In the genomic region with DNA sequence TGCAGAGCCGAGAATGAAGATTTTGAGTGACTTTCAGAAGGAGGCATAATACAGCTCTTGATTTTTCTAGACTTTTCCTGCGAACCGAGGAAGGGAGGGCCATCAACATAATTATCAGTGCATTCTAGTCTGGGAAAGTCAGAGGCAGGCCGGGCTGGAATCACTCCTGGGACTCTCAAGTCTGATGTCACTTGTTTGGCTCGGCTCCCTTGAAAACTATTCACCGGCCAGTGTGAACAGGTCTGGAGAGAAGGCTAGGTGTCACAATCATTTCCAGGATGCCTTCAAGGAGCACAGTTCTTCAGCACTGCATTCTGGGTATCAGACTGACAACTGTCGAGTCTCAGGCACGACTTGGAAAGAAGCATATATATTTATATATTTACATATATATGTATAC, we compare ENCODE assay signal across 13 mouse cellular contexts. TPM values are rescaled to one million over a fixed set of nuclear protein-coding genes. Genes with fewer than 3 reads are reported as not detected.
DNase-seq lines count a peak whose midpoint lies in the region; ATAC-seq and TF ChIP-seq lines count a peak whose summit lies in the region.
"Had no signal": no experiment of that assay in that cellular context is flagged by ENCODE, and none has a peak within 500 bp of the region (broad histone marks: within the 10 kb centered on the region; RNA-seq: fewer than 3 reads in every experiment).

No protein-coding gene starts in this region.

- TF ChIP-seq POLR2A in limb, embryonic 14.5 days (IDR thresholded peaks at IDR 0.05; ENCODE audit: borderline replicate concordance, extremely low read depth, insufficient read depth, insufficient read length), result no peak
- TF ChIP-seq POLR2A in brain, embryonic 14.5 days (IDR thresholded peaks at IDR 0.05; ENCODE audit: borderline replicate concordance, extremely low read depth, insufficient read depth, insufficient read length, poor library complexity, severe bottlenecking), result no peak

- no peaks in the 10 kb centered on the region for H3K4me1 ChIP-seq in limb, embryonic 14.5 days (ENCODE audit: control insufficient read depth, insufficient read depth, low read length)
- H3K4me1 ChIP-seq in limb, embryonic 10.5 days, result no peaks in the 10 kb centered on the region
- peaks cover 10% of the 10 kb centered on the region for H3K4me1 ChIP-seq in heart, embryonic 11.5 days (ENCODE audit: control insufficient read depth, insufficient read depth, low read length)
- no peaks in the 10 kb centered on the region for H3K4me1 ChIP-seq in hindbrain, embryonic 11.5 days (replicated peaks; ENCODE audit: control insufficient read depth, insufficient read depth, low read length)
- H3K4me1 ChIP-seq: neural tube, embryonic 15.5 days had no signal

- H3K4me2 ChIP-seq in limb, embryonic 14.5 days (replicated peaks; ENCODE audit: low read depth, low read length, severe bottlenecking), result no peak overlapping the region
- no peak overlapping the region for H3K4me2 ChIP-seq in heart, embryonic 11.5 days
- H3K4me2 ChIP-seq in hindbrain, embryonic 11.5 days (replicated peaks; ENCODE audit: low read depth, low read length), result no peak overlapping the region
- H3K4me2 ChIP-seq: neural tube, embryonic 15.5 days had no signal

- H3K27ac ChIP-seq in limb, embryonic 14.5 days (replicated peaks; ENCODE audit: low read depth, low read length), result no peak overlapping the region
- H3K27ac ChIP-seq in limb, embryonic 10.5 days, result no peak overlapping the region
- H3K27ac ChIP-seq in heart, embryonic 11.5 days (ENCODE audit: low read depth, low read length), result peak overlapping the region; percentile 35; the same call in 1 of the 2 replicates
- no peak overlapping the region for H3K27ac ChIP-seq in hindbrain, embryonic 11.5 days (ENCODE audit: low read depth, low read length)
- H3K27ac ChIP-seq: neural tube, embryonic 15.5 days had no signal

- TF ChIP-seq CTCF in brain, embryonic 14.5 days (IDR thresholded peaks at IDR 0.05; ENCODE audit: borderline replicate concordance, extremely low read depth, insufficient read depth, insufficient read length), result no peak

- H3K9me3 ChIP-seq in limb, embryonic 14.5 days (ENCODE audit: control insufficient read depth, low read length), result no peaks in the 10 kb centered on the region
- H3K9me3 ChIP-seq in limb, embryonic 10.5 days (replicated peaks), result no peaks in the 10 kb centered on the region
- H3K9me3 ChIP-seq in heart, embryonic 11.5 days (replicated peaks; ENCODE audit: control insufficient read depth, low read length), result no peaks in the 10 kb centered on the region
- H3K9me3 ChIP-seq in hindbrain, embryonic 11.5 days (ENCODE audit: control insufficient read depth, low read length), result no peaks in the 10 kb centered on the region
- H3K9me3 ChIP-seq: neural tube, embryonic 15.5 days had no signal

- no peaks in the 10 kb centered on the region for H3K36me3 ChIP-seq in limb, embryonic 14.5 days (ENCODE audit: control insufficient read depth, insufficient read depth, low read length)
- no peaks in the 10 kb centered on the region for H3K36me3 ChIP-seq in limb, embryonic 10.5 days
- H3K36me3 ChIP-seq in heart, embryonic 11.5 days (ENCODE audit: control insufficient read depth, insufficient read depth, low read length), result no peaks in the 10 kb centered on the region
- no peaks in the 10 kb centered on the region for H3K36me3 ChIP-seq in hindbrain, embryonic 11.5 days (ENCODE audit: control insufficient read depth, insufficient read depth, low read length)
- H3K36me3 ChIP-seq: neural tube, embryonic 15.5 days had no signal

- 65% methylated on average over 8 of the region's 8 CpGs for WGBS in limb, embryonic 14.5 days
- 83% methylated on average over 8 of the region's 8 CpGs for WGBS in limb, embryonic 10.5 days
- 39% methylated on average over 8 of the region's 8 CpGs for WGBS in heart, embryonic 11.5 days (ENCODE audit: insufficient replicate concordance)
- 78% methylated on average over 8 of the region's 8 CpGs for WGBS in hindbrain, embryonic 11.5 days

- no peak for ATAC-seq in limb, embryonic 14.5 days (ENCODE audit: low FRiP score, low read depth)
- 0 out of 2 replicates have a peak, but pooled peaks have one; percentile 52 for ATAC-seq in heart, embryonic 11.5 days (replicated peaks; ENCODE audit: insufficient number of reproducible peaks, low FRiP score, low TSS enrichment)
- ATAC-seq in hindbrain, embryonic 11.5 days (ENCODE audit: low FRiP score), result no peak
- ATAC-seq: midbrain, embryonic 16.5 days had no signal

- H3K27me3 ChIP-seq in limb, embryonic 14.5 days (ENCODE audit: control insufficient read depth, insufficient read depth, low read length), result no peaks in the 10 kb centered on the region
- no peaks in the 10 kb centered on the region for H3K27me3 ChIP-seq in limb, embryonic 10.5 days (ENCODE audit: low read depth, poor library complexity, severe bottlenecking)
- no peaks in the 10 kb centered on the region for H3K27me3 ChIP-seq in heart, embryonic 11.5 days (ENCODE audit: control insufficient read depth, insufficient read depth, low read length)
- H3K27me3 ChIP-seq in hindbrain, embryonic 11.5 days (ENCODE audit: control insufficient read depth, insufficient read depth, low read length), result no peaks in the 10 kb centered on the region
- H3K27me3 ChIP-seq: neural tube, embryonic 15.5 days had no signal

- H3K4me3 ChIP-seq in limb, embryonic 14.5 days (replicated peaks; ENCODE audit: low read length), result no peak overlapping the region
- H3K4me3 ChIP-seq in limb, embryonic 10.5 days, result no peak overlapping the region
- no peak overlapping the region for H3K4me3 ChIP-seq in heart, embryonic 11.5 days (ENCODE audit: low read depth, low read length)
- no peak overlapping the region for H3K4me3 ChIP-seq in hindbrain, embryonic 11.5 days (ENCODE audit: low read depth, low read length)
- H3K4me3 ChIP-seq: neural tube, embryonic 15.5 days had no signal

- peak; percentile 10 for DNase-seq in limb, embryonic 14.5 days (ENCODE audit: low spot score)
- DNase-seq in limb, embryonic 10.5 days (ENCODE audit: low spot score), result no peak
- peak; percentile 33 for DNase-seq in brain, embryonic 14.5 days (ENCODE audit: low read depth)
- DNase-seq in heart, postnatal 4 days, result peak; percentile 81
- no peak for DNase-seq in hindbrain, embryonic 11.5 days (ENCODE audit: low spot score)
- DNase-seq in thymus, postnatal 4 days, result no peak
- no peak for DNase-seq in frontal cortex, postnatal 14 days (ENCODE audit: low spot score in 2 of 2)
- DNase-seq: cerebellum, adult 18-20 months; embryo, embryonic 11 days; left cerebral cortex, postnatal 4 days had no signal

- H3K9ac ChIP-seq in limb, embryonic 14.5 days (ENCODE audit: low read depth, low read length, severe bottlenecking), result no peak overlapping the region
- no peak overlapping the region for H3K9ac ChIP-seq in heart, embryonic 11.5 days (ENCODE audit: low read depth, low read length)
- H3K9ac ChIP-seq in hindbrain, embryonic 11.5 days (ENCODE audit: low read depth, low read length), result no peak overlapping the region
- H3K9ac ChIP-seq: neural tube, embryonic 15.5 days had no signal

RNA-seq across cellular contexts. Expression of gene Bhlhe41, which starts 20.9 kb away (rescaled TPM):
- polyA plus RNA-seq in limb, embryonic 14.5 days (2012; rRNA removed), result 2.0 and 2.5 TPM in 2 replicates
- 2.8 and 3.3 TPM in 2 replicates for polyA plus RNA-seq in limb, embryonic 14.5 days (2014; fragmentation: Nextera tagmentation; extraction: Ambion mirVana)
- polyA plus RNA-seq in limb, embryonic 10.5 days (2016; fragmentation: Nextera tagmentation; extraction: Ambion mirVana), result 0.23 and 0.26 TPM in 2 replicates
- 1.5 and 3.1 TPM in 2 replicates for polyA plus RNA-seq in brain, embryonic 14.5 days (2012; rRNA removed)
- 7.6 and 8.5 TPM in 2 replicates for polyA plus RNA-seq in heart, embryonic 11.5 days (2014; fragmentation: Nextera tagmentation; extraction: Ambion mirVana)
- total RNA-seq in heart, postnatal 4 days (2021), result 10 to 100 TPM; 10.5 to 12.7 TPM
- polyA plus RNA-seq in hindbrain, embryonic 11.5 days (2014; fragmentation: Nextera tagmentation; extraction: Ambion mirVana), result 1.5 and 1.8 TPM in 2 replicates

RNA-seq across cellular contexts. Expression of gene Sspn, which starts 45.2 kb away (rescaled TPM):
- polyA plus RNA-seq in limb, embryonic 14.5 days (2012; rRNA removed), result 8.2 and 8.7 TPM in 2 replicates
- 13.3 and 13.9 TPM in 2 replicates for polyA plus RNA-seq in limb, embryonic 14.5 days (2014; fragmentation: Nextera tagmentation; extraction: Ambion mirVana)
- 1.9 and 4.6 TPM in 2 replicates for polyA plus RNA-seq in limb, embryonic 10.5 days (2016; fragmentation: Nextera tagmentation; extraction: Ambion mirVana)
- 0.98 and 2.2 TPM in 2 replicates for polyA plus RNA-seq in brain, embryonic 14.5 days (2012; rRNA removed)
- 35.6 and 53.3 TPM in 2 replicates for polyA plus RNA-seq in heart, embryonic 11.5 days (2014; fragmentation: Nextera tagmentation; extraction: Ambion mirVana)
- 100 to 1,000 TPM; 103 to 104 TPM for total RNA-seq in heart, postnatal 4 days (2021)
- polyA plus RNA-seq in hindbrain, embryonic 11.5 days (2014; fragmentation: Nextera tagmentation; extraction: Ambion mirVana), result 2.3 and 2.9 TPM in 2 replicates

Comparison
In these comparisons a context has a peak if more than half of its experiments do, and no peak if none do; other contexts are left out.
1. DNase-seq: peak in limb, embryonic 14.5 days (single experiment), brain, embryonic 14.5 days (single experiment) and heart, postnatal 4 days (single experiment); none in limb, embryonic 10.5 days (single experiment), hindbrain, embryonic 11.5 days (single experiment), thymus, postnatal 4 days (single experiment) and frontal cortex, postnatal 14 days (0 of 2).